Mouse (Mus musculus) brain, embryonic 18.5 days (tissue): ENCODE measurements at regions not wholly inside any gene's neighbourhood (a gene's known extent, or its start where the extent isn't known, plus 50 kb on each side); places are given as distances from the start of the nearest gene placed in this dataset.
A peak's percentile ranks its signal among the peaks of the same experiment; 100 is the strongest.

ENCODE experiments used
- DNase-seq: peaks from one replicate; pipeline ENCODE4 v3.0.0-alpha.2; 2012; ENCODE audit warnings: low read depth, low spot score

DNA sequence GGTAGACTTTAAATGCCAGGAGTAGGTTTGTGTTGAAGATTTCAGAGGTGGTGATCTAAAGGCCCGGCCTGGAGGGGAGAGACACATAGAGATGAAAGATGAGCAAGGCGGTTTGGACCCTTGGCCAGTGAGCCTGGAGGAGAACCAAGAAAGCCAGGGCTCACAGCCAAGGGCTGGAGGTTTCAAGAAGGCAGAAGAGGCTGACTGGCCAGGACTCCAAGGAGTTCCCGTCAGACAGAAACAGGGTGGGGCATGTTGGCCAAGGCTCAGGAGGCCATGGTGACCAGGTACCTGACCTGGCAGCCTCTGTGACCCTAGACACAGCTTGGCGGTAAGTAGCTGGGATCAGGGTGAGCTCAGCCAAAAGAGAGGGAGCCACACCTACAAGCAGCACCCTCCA lies 159.3 kb upstream of the Spdye4c start:
- DNase-seq: no peak

DNA sequence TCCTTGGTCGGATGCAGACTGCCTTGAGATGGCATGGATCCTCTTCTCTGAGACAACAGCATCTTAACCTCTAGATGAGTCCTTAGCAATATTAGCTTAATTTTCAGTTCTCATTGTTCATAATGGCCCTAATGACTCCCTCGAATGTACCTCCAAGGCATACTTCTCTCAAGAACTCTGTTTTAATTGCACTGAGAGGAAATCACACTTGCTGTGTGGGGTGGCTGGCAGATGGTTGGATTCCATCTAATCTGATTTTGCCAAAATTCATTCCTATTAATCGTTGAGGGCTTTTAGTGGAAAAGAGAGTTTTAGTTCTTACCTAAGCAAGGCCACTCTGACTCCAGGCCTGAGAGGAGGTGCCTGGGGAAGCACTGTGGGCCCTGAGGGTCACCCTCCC lies 158.3 kb upstream of the Spdye4c start:
- DNase-seq: no peak

DNA sequence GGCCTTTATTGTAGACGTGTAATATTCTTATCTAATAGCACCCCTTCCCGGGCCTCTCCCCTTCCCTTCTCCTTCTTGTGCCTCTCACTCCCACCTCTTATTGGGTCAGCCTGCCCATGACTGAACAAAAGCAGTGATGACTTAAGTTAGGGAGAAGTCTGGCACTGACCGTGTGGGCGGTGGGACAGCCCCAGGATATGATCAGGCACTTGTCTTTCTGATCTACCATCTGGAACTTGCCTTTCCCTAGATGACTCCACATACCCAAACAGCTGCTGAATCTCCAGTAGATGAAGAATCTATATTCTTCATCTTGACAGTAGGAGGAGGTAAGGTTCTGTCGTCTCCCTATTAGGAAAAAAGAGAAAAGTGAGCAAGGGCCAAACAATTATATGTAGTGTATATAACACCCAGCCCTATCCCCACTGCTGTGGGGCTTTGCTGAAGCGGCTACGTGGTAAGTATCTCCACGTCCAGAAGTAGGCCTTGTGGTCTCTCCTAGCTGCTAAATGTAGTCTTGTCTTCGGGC lies 157.4 kb upstream of the Spdye4c start:
- DNase-seq: no peak

DNA sequence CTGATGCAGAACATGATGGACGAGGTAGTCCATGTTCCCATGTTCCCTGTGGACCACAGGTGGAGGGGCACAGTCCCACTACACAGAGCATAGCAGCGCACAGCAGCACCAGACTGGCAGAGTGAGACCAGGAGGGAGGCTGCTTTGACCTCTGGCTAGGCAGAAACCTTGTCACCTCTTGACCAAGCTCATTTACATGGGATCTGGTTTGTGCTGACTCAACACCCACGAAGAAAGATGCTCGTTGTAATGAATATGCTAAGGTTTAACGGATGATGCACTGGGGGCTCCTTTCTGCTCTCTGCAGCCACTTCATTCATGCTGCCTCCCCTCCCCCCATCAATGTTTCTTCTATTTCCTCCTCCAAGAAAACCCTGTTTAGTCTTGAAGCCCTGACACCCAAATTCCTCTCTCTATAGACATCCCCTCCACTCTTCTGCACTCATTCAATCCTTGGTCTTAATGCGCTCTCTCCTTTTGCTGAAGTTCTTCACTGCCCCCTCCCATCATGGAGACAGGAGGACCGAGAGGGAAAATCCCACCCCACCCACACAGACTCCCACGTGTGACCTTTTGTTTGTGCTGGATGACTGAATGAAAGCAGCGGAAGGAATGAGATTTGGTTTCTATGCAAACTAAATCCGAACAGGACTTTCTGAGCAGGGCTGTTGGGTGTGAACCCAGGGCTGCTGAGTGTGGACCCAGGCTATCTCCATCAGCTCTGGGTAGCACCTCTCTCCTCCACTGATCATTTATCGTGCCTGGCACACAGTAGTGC lies 156.6 kb upstream of the Spdye4c start:
- DNase-seq: no peak

DNA sequence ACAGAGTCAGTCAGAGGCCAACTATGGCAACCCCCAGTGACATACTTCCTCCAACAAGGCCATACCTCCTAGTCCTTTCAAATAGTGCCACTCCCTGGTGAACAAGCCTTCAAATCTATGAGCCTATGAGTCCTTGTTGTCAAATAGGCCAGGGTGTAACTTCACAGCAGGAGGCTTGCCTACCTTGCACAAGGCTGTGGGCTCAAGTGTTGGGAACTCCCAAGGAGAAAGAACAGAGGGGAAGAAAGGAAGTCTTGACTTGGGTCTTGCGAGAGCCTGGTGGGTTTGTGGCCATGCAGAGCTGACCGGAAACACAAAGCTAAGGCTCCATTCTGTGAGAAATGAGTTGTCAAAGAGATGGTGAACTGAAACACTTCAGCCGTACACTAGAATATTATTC lies 154.6 kb upstream of the Spdye4c start:
- no peak for DNase-seq

DNA sequence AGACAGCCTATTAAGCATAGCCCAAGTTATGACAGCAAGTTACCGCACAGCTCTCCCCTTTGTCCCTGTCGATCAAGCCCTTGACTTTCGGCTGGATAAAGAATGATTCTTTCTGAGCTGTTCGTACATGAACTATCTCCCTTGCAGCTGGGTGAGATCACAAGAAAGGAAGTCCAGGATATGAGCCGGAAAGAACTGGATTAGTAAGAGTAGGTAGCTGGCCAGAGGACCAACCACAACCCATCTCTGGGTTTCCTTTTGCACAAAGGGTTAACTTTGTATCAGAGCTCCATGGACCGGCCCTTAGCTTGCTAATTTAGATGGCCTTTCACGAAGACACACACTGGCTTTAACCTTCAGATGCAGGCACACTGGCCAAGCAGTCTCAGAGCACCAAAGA lies 153.3 kb upstream of the Spdye4c start:
- no peak for DNase-seq

DNA sequence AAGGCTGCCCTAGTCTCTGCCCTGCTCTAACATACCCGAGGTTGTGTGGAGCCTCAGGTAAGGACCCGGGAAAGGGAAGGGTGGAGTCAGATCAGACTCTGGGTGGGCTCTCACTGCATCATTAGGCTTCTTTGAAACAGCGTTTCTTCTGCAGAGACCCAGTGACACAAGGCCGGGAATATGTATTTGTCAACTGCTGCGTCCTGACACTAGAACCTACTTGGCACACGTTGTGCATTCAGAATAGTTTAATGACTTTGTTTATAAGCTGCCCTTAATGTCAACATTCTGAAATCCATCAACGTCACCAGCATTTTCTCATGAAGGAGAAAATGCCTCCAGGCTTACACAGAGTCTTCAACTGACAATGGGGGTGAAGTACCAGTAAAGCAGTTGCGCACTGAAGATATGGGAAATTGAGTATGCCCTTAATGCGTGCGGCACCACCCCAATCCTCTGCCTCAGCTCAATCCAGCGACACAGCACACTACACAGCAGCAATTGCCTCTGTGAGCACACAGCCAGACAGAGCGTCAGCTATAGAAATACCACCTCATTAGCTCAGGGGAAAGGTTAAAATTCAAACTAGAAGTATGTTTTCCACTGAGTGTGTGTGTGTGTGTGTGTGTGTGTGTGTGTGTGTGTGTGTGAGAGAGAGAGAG lies 152.7 kb upstream of the Spdye4c start:
- no peak for DNase-seq

DNA sequence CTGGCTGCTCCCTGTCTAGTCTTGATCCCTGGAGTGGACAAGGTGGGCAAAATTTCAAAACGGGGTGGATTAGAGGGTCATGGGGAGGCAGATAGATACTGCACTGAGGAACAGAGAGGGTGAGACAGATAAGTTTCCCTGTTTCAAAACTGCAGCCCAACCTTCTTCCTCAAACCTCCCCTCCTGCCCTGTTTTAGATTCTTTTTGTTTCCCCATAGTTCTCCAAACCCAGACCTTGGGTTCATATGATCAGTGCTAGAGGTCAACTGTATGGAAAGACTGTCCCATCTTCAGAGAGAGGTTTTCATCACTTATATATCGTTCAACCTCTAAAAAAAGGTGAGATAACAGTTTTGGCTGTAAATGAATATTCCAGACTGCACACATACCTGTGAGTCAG lies 152.1 kb upstream of the Spdye4c start:
- DNase-seq: no peak

DNA sequence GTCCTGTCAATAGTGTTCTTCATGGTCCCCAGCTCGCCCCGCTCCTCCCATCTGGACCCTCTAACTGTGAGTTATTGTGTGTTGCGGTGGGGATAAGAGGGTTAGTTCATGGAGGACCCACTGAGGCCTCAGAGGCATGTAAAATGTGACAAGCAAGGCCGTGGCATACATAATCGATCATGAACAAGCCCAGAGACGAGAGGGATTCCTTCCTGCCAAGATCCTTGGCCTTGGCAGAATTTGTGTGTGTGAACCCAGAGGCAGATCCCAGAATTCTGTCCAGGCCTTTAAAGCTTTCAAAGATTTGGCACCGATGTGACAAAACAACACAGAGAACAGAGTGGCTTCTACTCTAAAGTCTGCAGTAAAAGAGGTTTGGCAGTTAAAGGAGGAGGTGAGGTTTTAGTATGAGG lies 146.4 kb upstream of the Spdye4c start:
- peak; percentile 30 for DNase-seq

DNA sequence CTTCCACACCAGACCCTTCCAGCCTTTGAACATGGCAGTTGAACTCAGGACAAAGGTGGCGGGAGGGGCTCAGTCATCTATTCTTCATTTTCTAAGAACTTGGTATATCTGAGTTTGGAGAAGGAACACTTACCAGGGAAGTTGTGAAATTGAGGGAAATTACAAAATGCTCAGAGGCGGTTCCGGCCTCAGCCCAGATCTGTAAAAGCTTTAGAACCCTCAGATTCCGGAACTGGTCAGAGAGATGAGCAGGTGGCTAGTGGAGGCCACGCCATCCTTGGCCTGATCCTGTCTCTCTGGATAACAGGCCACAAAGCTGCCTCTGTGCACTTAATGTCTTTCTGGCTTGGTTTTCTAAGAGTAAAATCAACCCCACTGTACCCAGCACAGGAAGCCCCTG lies 145.6 kb upstream of the Spdye4c start:
- DNase-seq: no peak

DNA sequence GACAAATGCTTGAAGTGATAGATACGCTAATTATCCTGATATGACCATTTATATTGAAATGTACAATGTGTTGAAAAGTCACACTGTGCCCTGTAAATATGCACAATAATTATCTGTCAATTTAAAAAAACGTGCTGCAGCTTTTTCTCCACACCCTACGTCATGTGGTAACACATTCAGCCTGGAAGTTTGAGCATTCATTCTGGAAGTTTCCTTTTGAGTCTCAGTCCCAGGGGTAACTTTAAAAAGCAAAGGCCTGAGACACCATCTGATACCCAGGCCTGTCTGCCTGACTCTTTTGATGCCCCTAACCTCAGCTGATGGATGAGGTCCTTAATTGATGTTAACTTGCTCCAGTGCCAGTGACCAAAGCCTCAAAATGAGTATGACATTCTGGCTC lies 141.7 kb upstream of the Spdye4c start:
- no peak for DNase-seq

DNA sequence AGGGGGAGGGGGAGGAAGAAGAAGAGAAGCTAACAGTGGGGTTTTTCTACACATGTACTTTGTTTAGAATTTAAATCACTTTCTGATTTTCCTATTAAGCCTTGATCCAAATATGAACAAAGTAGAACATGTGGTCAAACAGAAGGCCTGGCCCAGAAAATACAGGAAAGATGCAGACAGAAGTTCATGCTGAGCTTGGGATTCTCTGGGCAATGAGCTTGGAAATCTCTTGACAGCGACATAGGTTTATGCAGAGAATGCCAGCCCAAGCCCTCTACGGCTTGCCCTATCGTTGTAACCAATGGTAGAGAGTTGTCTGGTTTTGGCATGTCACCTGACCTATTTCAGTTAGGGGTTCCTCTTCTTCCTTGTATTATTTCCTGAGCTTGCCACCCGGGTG lies 141.0 kb upstream of the Spdye4c start:
- DNase-seq: no peak

DNA sequence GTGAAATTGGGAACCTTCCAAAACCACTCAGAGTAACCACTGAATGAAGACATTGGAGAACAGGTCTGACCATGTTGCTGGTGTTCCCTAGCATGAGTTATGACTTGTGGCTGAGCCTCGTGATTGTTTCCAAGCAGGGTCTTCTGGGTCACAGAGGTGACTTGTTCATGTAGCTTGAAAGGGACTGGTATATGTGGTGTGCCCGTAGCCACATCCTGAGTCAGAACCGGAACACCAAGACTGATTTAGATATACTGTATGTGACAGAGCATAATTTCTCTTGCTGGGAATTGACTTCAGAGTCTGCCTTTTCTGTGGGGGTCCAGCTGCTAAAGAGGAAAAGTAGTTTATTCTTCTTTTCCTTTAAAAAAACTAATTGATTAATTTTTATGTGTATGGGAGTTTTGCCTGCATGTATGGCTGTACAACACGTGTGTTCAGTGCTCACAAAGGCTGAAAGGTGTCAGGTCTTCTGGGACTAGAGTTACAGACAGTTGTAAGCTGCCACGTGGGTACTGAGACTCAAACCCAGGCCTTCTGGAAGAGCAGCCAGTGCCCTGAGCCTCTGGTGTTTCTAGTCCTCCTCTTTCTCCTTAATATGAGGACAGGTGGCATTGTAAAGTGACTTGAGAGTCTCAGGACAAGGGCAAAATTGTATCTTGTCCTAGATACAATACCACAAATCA lies 139.3 kb upstream of the Spdye4c start:
- DNase-seq: no peak

DNA sequence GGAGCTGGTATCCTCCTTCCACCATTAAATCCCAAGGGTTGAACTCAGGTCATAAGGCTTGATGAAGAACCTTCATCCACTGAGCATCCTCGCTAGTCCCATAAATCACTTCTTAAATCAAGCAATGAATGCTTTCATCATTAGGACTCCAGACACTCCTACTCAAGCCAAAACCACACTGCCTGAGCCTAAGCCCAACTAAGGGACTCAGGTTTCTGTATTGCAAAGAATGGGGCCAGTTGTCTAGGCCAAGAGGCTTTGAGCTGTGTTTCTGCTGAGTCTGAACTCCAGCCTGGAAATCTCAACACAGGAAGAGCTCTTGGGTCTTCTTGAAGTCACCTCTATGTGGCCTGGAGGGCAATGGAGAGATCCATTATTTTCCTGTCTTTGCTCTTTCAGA lies 138.4 kb upstream of the Spdye4c start:
- no peak for DNase-seq

DNA sequence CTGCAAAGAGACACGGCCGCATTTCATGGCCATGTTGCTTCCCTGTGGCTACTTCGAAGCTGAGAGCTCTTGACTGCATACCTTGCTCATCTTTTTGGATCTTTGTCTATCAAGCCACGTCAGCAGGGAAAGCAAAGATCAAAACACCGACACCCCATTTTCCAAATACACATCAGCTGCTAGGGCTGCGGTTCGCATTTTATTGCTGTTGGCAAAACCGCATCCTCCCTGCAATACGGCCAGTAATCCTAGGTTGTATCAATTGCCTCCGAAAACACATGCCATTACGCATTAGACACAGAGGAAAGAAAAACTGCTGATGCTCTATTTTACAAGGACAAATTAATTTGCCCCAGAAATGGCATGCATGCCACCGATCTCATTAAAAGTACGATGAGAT lies 136.5 kb upstream of the Spdye4c start:
- no peak for DNase-seq

DNA sequence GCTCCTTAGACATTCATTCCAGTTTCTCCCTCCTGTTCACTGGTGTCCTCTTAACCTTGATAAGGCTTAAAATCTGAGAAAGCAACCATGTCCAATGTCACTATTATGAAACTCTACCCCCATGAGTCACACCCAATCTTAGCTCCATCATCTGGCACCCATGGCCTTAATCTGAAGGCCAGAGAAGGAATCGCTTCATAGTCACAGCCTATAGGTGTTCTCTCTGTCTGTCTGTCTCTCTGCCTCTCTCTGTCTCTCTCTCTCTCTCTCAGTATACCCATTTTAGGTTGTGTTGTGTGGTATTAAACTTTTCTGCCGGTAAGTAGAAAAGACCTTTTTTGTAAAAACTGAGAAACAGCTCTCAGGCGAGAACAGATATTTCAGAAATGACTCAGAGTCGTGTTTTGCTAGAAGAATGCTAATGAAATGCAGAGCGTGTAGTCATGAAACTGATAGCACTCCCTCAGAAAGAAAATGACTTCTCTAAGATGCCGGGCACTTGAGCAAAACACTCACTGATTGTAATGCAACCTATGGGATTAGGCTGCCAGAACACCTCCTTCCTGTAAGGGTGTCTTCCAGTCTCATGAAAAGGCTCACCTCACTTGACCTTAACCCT lies 133.3 kb upstream of the Spdye4c start:
- DNase-seq: no peak

DNA sequence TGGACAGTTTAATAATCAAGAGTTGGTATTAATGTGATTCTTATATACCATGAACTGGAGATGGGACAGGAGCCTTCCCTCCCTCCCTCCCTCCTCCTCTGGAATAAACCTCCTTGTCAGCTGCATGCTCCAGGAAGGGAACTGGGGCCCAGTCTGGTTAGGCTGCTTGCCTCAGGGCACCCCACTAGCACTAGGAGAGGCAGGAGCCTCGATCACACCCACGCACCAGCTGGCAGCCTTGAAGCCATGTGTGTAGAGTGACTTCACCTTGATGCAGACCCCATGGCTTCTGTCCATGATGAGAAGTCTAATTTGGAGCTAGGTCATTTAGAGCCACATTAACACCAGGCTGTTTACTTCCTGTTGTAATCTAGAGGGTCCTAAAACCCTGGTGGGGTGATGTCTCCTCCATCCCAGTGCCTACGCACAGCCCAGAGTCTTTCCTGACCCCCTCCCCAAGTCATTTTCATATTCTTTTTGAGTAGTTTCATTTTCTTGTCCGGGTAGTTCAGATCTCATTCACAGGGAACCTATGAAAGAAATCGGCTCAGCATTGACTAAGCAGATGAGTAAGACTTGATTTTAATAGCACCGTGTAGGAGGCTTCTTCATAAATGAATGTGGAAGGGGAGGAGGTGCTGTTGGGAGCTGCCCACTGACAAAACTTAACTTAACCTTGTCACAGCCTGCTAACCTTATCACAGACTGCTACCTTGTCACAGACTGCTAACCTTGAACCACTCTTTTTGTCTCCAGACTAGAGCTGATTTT lies 125.6 kb upstream of the Spdye4c start:
- no peak for DNase-seq

DNA sequence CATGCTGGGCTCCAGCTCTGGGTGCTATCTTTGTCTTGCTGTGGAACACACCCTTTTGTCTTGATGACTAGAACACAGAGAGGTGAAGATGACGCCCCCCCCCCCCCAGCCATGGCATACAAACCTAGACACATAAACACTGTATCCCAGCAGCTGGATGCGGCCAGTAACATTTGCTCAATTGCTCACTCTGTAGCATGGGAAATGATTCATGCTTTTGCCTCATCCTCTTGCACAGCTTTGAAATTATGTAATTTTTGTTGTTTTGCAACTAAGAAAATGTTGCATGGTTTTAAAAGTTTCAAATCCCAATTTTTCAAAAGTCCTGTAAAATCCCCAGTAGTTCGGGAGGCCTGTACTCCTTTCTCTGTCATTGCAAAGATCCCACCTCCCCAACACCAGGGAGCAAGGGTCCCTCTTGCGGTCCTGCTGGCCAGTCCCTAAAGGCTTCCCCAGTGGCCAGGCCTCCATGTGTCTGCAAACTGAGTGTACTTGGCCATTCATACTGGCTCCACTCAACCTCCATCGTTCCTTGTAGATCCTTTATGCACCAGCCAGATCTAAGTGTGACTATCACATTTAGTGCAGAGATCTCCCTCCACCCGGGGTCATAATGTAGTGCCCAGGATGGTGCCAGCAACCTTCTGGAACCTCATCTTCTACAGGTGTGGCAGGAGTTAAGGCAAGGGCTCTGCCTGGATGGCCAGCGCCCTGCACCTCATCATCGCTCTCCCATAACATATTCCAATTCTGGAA lies 123.3 kb upstream of the Spdye4c start:
- DNase-seq: no peak

DNA sequence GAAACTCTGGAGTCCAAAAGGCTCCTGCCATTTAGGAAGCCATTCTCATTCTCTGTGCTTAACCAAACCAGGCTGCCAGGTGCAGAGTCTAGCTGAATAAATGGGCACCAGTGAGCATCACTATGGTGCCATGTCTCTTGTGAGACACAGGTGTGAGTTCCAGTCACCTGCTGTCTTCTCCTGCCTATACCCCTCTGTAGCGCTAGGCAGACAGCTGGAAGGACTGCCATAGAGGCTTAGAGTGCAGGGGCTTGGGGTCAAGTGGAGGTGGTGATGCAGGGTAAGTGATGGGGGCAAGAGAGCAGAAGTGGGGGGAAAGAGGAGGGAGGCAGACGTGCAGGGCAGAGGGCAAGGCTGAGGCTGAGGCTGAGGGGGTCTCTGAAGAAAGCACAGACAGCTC lies 122.7 kb upstream of the Spdye4c start:
- DNase-seq: no peak

DNA sequence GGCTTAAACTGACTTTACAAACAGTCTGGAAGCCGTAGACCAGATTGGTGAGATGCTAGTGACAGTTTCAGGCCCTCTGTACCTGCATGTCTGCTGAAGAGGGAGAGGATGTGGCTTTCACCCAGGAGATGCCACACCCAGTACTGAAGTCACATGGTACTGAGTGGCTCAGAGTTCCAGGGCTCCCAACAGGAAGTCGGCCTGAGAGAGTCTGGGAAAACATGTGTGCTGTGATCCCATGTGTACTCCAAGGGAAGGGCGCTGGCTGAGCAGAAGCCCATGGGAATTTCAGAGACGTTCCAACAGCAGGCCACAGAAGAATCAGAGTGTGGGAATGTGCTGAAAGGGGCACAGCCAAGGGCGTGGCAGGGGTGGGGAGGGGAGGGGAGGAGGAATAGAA lies 120.7 kb upstream of the Spdye4c start:
- DNase-seq: no peak
